Comparison of ENCODE assay signal across 9 mouse cellular contexts in the genomic region with DNA sequence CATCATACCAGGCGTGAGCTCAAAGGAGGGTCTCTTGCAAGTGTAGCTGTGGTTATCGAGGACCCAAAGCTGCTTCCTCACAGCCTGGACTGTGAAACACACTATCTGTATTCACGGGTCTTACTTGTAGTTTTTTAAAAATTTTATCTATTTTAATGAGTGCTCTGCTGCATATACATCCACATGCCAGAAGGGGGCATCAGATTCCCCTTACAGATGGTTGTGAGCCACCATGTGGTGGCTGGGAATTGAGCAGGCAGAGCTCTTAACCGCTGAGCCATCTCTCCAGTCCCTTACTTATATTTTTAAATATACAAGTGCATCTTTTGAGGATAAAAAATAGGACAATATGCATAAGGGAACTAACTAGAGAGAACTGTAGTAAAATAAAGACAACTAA. TPM values are rescaled to one million over a fixed set of nuclear protein-coding genes. Genes with fewer than 3 reads are reported as not detected.
DNase-seq lines count a peak whose midpoint lies in the region; ATAC-seq lines count a peak whose summit lies in the region.
"Had no signal": no experiment of that assay in that cellular context is flagged by ENCODE, and none has a peak within 500 bp of the region (broad histone marks: within the 10 kb centered on the region; RNA-seq: fewer than 3 reads in every experiment).

No protein-coding gene starts in this region.

- peak; percentile 54; the same call in 1 of the 2 replicates for ATAC-seq in monocyte, adult 5-6 weeks (replicated peaks; ENCODE audit: insufficient number of reproducible peaks, low FRiP score, low TSS enrichment, poor library complexity, severe bottlenecking)

- DNase-seq in cerebellum, adult 18-20 months: peak; percentile 39 to 46
- no peak for DNase-seq in cerebellum, adult 11-12 months
- DNase-seq in left cerebral cortex, postnatal 25 days (ENCODE audit: low spot score in 2 of 2): peak; percentile 36 to 44
- no peak for DNase-seq in left cerebral cortex, adult 11 months (ENCODE audit: low spot score)
- peak; percentile 65 for DNase-seq in adipocyte (ENCODE audit: low spot score)
- peak; percentile 50 for DNase-seq in heart, postnatal 4 days
- DNase-seq in testis, postnatal 10 days (ENCODE audit: low spot score): no peak

- intact Hi-C loops in left cerebral cortex, postnatal 25 days (cut with DNase I): no loop called here

RNA-seq across cellular contexts. Expression of a gene that starts 20.1 kb away (rescaled TPM):
- total RNA-seq in left cerebral cortex, postnatal 25 days (2021): 10 to 100 TPM; 44.9 to 59.3 TPM
- 10 to 100 TPM; 64.3 to 67.4 TPM for total RNA-seq in heart, postnatal 4 days (2021)
- 369 to 443 TPM (median 402 TPM) in 3 replicates for total RNA-seq in monocyte, adult 5-6 weeks (2017)

RNA-seq across cellular contexts. Expression of a gene that starts 36.0 kb away (rescaled TPM):
- 10 to 100 TPM; 74.0 to 77.4 TPM for total RNA-seq in left cerebral cortex, postnatal 25 days (2021)
- 10 to 100 TPM; 63.1 to 65.3 TPM for total RNA-seq in heart, postnatal 4 days (2021)
- total RNA-seq in monocyte, adult 5-6 weeks (2017): 67.0 to 103 TPM (median 95.1 TPM) in 3 replicates

RNA-seq across cellular contexts. Expression of a gene that starts 44.1 kb away (rescaled TPM):
- total RNA-seq in left cerebral cortex, postnatal 25 days (2021): not detected
- not detected for total RNA-seq in heart, postnatal 4 days (2021)
- not detected in 3 replicates for total RNA-seq in monocyte, adult 5-6 weeks (2017)
- total RNA-seq: hematopoietic stem cell, adult 5-6 weeks had no signal

RNA-seq across cellular contexts. Expression of a gene that starts 44.7 kb away (rescaled TPM):
- 100 to 1,000 TPM; 113 to 117 TPM for total RNA-seq in left cerebral cortex, postnatal 25 days (2021)
- total RNA-seq in heart, postnatal 4 days (2021): 100 to 1,000 TPM; 224 to 227 TPM
- 679 to 753 TPM (median 702 TPM) in 3 replicates for total RNA-seq in monocyte, adult 5-6 weeks (2017)

Comparison
In these comparisons a context has a peak if more than half of its experiments do, and no peak if none do; other contexts are left out.
1. DNase-seq: peak in cerebellum, adult 18-20 months (2 of 2), left cerebral cortex, postnatal 25 days (2 of 2), adipocyte (single experiment) and heart, postnatal 4 days (single experiment); none in cerebellum, adult 11-12 months (single experiment), left cerebral cortex, adult 11 months (single experiment) and testis, postnatal 10 days (single experiment).